Mouse (Mus musculus) C2C12 (cell line): ENCODE measurements around the gene Hoxa7.

Experiments used
- CEBPB ChIP-seq: IDR thresholded peaks from one replicate; pipeline ENCODE4 v1.6.1; 2011; ENCODE audit warnings: low read depth, mild to moderate bottlenecking, control low read depth, moderate library complexity
- CTCF ChIP-seq: IDR thresholded peaks from one replicate; pipeline ENCODE4 v1.5.1; 2011; ENCODE audit not compliant: control insufficient read depth, insufficient read depth, insufficient read length
- FOSL1 ChIP-seq: IDR thresholded peaks from one replicate; pipeline ENCODE4 v1.8.0; 2011; ENCODE audit warnings: mild to moderate bottlenecking, low read length; ENCODE audit not compliant: poor library complexity, insufficient read depth, severe bottlenecking
- MAX ChIP-seq: IDR thresholded peaks from one replicate; pipeline ENCODE4 v1.6.1; 2011; ENCODE audit warnings: mild to moderate bottlenecking, control low read depth
- MYOD1 ChIP-seq: IDR thresholded peaks from one replicate; pipeline ENCODE4 v1.6.1; 2011; ENCODE audit warnings: low read depth; ENCODE audit not compliant: control insufficient read depth, insufficient read length
- MYOG ChIP-seq: IDR thresholded peaks from one replicate; pipeline ENCODE4 v1.6.1; 2011; ENCODE audit not compliant: control insufficient read depth, insufficient read length; ENCODE audit errors: extremely low read depth
- USF1 ChIP-seq: IDR thresholded peaks from one replicate; pipeline ENCODE4 v1.6.1; 2011; ENCODE audit warnings: low read depth, mild to moderate bottlenecking, control low read depth, moderate library complexity

DNA sequence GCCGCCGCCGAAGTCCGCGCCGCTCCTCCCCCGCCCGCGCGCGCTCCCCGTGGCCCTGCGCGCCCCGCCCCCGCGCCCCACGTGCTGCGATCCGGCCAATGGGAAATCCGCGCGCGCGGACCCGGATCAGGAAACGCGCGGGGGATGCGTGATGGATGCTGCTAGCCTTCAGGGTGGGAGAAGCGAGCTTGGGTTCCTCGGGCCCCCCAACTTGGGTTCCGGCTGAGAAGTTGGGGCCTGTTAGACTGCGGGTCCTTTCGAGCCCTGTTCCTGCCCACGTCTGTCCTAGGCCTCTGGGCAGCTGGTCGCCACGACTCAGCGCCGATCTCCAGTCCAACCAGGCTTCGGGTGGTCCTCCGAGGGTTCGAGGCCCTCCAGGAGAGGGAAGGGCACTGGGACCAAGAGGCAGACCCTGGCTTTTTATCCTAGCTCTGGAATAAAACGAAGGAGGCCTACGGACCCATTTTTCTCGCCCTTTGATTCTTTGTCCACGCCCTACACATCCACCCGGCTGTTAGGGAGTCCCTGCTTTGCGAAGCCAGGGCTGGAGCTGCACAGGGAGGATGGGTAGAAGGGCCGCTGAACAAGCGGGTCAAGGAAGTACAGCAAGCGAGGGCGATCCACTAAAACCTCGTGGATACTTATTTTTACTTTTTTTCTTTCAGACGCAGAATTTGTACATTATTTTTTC is 29.6 kb downstream of the Hoxa7 start:
- TF ChIP-seq MAX (peak; percentile 70), MYOG (no peak), USF1 (peak; percentile 89), FOSL1 (no peak), CTCF (no peak), MYOD1 (no peak), CEBPB (no peak)
